Mouse (Mus musculus): ENCODE data around the gene Gnb3.

DNA sequence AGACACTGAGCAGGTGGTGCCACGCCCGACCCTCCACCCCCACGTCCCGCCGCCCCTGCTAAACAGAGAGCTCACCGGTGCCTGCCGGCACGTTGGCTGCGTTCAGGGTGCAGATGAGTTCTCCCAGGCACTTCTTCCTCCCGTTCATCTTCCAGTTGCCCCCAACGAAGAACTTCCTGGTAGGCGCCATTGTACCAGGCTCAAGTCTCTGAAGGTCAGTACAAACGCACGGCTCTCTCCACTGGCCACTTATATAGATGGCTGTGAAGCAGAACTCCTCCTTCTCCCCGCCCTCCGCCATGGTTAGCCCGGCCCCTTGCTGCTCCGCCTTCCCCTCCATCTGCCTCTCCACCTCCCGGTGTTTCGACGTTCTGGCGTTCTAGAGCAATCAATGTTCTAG lies 26.1 kb downstream of the Gnb3 start, which contains the start of gene Tpi1:
- peak; percentile 99; the same call in 1 of the 2 replicates for TF ChIP-seq POLR2A (IDR thresholded peaks at IDR 0.05; ENCODE audit: borderline replicate concordance, insufficient read depth, low read length)
- no peak for TF ChIP-seq CTCF (IDR thresholded peaks at IDR 0.05; ENCODE audit: borderline replicate concordance, insufficient read depth, low read depth, low read length)
